Mouse (Mus musculus) kidney, adult 2 months (tissue): ENCODE results near the gene 4930438A08Rik.

Experiments
- CTCF ChIP-seq: fragments of 200-500 bp; conservative IDR thresholded peaks from 2 replicates; pipeline ENCODE4 v1.5.1; 2011; ENCODE audit warnings: low read depth, mild to moderate bottlenecking, control low read depth, low read length, moderate library complexity, mixed read lengths; ENCODE audit not compliant: insufficient read depth, insufficient read length
- POLR2A ChIP-seq: fragments of 200-500 bp; IDR thresholded peaks from one replicate; pipeline ENCODE4 v1.6.1; 2011; ENCODE audit warnings: low read depth, low read length, control low read depth

- no peak for TF ChIP-seq POLR2A
- no peak for TF ChIP-seq CTCF
Measured at GRCm38 (mm10) chr11:58334746-58335145, 60.1 kb downstream of the 4930438A08Rik start.
